Mouse (Mus musculus): ENCODE results near the gene D730048I06Rik. TPM values are rescaled to one million over a fixed set of nuclear protein-coding genes. Genes with fewer than 3 reads are reported as not detected.
"Not testable (repeated sequence)": the region's sequence is repeated elsewhere in the genome, so short reads cannot be mapped to it uniquely, and the experiment has no call there.

D730048I06Rik gene
- polyA plus RNA-seq (2016; fragmentation: Nextera tagmentation; extraction: Ambion mirVana), result not detected in 2 replicates

DNA sequence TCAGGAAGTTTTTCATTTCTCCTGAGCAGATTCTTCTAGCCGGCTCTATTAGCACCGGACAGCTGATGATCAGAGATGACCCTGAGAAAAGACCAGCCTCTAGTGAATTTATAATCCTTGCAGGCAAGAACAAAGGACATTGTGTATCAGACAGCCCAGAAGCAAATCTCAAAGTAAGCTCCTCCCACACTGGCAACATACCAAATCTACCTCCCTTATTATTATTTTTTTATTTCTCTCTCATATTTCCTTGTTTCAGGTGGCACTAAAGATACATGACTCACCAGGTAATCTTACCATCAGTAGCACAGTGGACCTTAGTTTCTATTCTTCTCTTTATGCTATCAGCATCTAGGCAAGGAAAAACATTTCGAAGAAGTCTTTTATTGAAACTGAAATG is at the start of gene D730048I06Rik, which contains the start of gene Gm27235:
Gene D730048I06Rik, minus strand, starts transcription at position 112 of the 400 bp plus-strand sequence.
Gene Gm27235, minus strand, starts transcription at position 101 of the 400 bp plus-strand sequence.
- peaks cover 30% of the 10 kb centered on the region for H3K9me3 ChIP-seq (replicated peaks)
- no peaks in the 10 kb centered on the region for H3K27me3 ChIP-seq
- ATAC-seq (ENCODE audit: low FRiP score), result no peak
- no peak within 1 kb of the TSS for H3K4me2 ChIP-seq (replicated peaks)
- no peak within 1 kb of the TSS for H3K27ac ChIP-seq
- WGBS, result 86% methylated on average over 3 of the region's 3 CpGs
- H3K36me3 ChIP-seq, result no peaks in the 10 kb centered on the region
- H3K4me1 ChIP-seq, result no peaks in the 10 kb centered on the region
- H3K9ac ChIP-seq, result no peak within 1 kb of the TSS
- no peak within 1 kb of the TSS for H3K4me3 ChIP-seq

DNA sequence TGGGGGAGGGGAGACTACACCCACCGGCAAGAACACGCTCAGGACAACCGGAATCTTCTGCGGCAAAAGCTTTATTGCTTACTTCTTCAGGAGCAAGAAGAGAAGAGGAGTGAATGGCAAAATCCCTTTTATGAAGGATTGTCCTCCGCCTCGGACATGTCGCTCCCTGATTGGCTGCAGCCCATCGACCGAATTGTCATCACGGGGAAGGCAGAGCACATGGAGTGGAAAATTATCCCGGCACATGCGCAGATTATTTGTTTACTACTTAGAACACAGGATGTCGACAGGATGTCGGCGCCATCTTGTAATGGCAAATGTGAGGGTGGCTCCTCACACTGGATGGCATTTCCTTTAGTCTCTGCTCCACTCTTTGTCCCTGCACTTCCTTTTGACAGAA is 28.0 kb upstream of the D730048I06Rik start:
- WGBS, result 96% methylated on average over 15 of the region's 15 CpGs
- not testable (repeated sequence) for H3K36me3 ChIP-seq; ATAC-seq (ENCODE audit: low FRiP score); H3K4me2 ChIP-seq (replicated peaks); H3K9ac ChIP-seq; H3K4me3 ChIP-seq; H3K27ac ChIP-seq; H3K27me3 ChIP-seq; H3K4me1 ChIP-seq
- H3K9me3 ChIP-seq (replicated peaks), result peaks cover 20% of the 10 kb centered on the region

DNA sequence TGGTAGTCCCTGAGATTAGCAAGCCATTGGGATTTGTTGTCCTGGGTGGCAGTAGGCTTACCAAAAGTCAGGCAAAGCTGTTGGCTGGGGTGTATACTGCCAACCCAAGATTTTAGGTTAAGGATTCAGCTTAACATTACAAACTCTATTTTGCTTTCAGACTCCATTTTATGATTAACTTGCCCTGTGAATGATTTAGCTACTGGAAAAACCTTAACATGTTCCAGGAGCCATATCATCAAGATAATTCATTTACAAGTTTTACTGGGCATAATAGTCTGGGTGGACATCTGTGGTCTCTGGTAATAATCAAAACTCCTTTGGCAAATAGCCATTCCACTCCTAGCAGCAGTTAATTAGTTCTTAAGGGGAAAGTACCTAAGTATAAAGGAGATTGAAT is 8.2 kb upstream of the D730048I06Rik start:
- Histone ChIP-seq H3K4me3 (no peak overlapping the region), H3K4me1 (no peaks in the 10 kb centered on the region), H3K36me3 (no peaks in the 10 kb centered on the region), H3K27ac (no peak overlapping the region), H3K27me3 (no peaks in the 10 kb centered on the region), H3K4me2 (replicated peaks) (no peak overlapping the region), H3K9me3 (replicated peaks) (peaks cover 21% of the 10 kb centered on the region), H3K9ac (no peak overlapping the region)
- no peak for ATAC-seq (ENCODE audit: low FRiP score)

DNA sequence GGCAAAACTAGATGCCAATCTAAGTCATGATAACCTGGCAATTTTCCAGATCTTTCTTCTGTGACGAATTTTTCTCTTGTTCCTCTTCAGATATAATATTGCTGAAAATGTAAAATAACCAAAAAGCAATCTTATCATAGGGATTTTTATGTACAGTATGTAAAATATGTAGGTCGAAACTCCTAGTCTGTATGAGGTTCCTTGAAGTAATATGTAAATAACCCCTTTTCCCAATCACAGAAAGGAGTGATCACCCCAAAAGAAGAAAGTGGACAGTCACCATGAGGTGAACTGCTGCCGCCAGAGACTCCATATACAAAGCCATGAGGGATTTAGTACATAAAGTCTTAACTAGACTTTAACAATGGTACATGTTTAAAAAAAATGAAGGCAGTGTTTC is 11.9 kb downstream of the D730048I06Rik start, which contains the start of gene Gm17727:
Gene Gm17727, minus strand, starts transcription at position 101 of the 400 bp plus-strand sequence.
- Histone ChIP-seq H3K4me3 (no peak within 1 kb of the TSS), H3K9ac (no peak within 1 kb of the TSS), H3K27ac (no peak within 1 kb of the TSS), H3K4me1 (no peaks in the 10 kb centered on the region), H3K27me3 (no peaks in the 10 kb centered on the region), H3K4me2 (replicated peaks) (no peak within 1 kb of the TSS), H3K36me3 (no peaks in the 10 kb centered on the region), H3K9me3 (replicated peaks) (peaks cover 5% of the 10 kb centered on the region)
- no peak for ATAC-seq (ENCODE audit: low FRiP score)
- WGBS, result 63% methylated on average over 3 of the region's 3 CpGs

DNA sequence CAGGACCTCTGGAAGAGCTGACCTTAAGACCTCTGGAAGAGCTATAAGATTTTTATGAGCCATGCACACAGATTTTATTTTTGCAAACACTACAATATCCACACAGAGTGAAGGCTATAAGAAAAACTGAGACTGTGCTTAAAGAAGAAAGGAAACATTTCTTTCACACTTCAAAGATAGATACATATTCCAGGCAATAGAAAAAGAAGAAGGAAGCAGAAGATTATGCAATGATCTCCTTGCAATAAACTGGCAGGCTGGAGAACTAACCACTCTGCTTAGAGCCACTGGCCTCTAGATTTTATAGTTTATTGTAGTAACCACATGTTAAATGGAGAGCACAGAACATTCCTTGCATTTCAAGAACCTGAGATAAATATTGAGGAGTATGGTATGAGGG is 33.1 kb downstream of the D730048I06Rik start:
- H3K27ac ChIP-seq, result no peak overlapping the region
- no peak overlapping the region for H3K4me3 ChIP-seq
- no peak for ATAC-seq (ENCODE audit: low FRiP score)
- no peak overlapping the region for H3K4me2 ChIP-seq (replicated peaks)
- no peak overlapping the region for H3K9ac ChIP-seq
- peaks cover 4% of the 10 kb centered on the region; the same call in 1 of the 2 replicates for H3K9me3 ChIP-seq (replicated peaks)
- H3K4me1 ChIP-seq, result no peaks in the 10 kb centered on the region
- no peaks in the 10 kb centered on the region for H3K27me3 ChIP-seq
- no peaks in the 10 kb centered on the region for H3K36me3 ChIP-seq

DNA sequence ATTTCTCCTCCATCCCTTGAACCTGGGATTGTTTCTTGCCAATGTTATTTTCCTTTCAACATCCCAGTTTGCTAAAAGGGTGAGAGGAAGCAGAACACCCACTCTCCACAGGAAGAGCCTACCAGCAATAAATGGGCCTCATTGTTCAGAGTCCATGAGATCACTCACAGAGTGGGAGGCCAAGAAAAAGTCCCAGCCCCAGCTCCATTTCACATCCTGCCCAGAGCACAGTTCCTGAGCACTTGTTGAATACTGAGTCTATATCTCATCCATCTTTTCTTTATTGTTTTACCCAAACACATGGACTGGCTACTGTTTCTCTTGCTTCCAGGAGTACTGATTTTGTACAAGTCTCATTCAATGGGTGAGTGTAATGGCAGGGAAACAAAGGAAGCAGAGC is 49.2 kb downstream of the D730048I06Rik start, which contains the start of gene Gm17677:
Gene Gm17677, plus strand, starts transcription at position 301 of the 400 bp plus-strand sequence.
- Histone ChIP-seq H3K9ac (no peak within 1 kb of the TSS), H3K4me2 (replicated peaks) (no peak within 1 kb of the TSS), H3K4me1 (no peaks in the 10 kb centered on the region), H3K27me3 (no peaks in the 10 kb centered on the region), H3K27ac (no peak within 1 kb of the TSS), H3K9me3 (replicated peaks) (no peaks in the 10 kb centered on the region), H3K36me3 (no peaks in the 10 kb centered on the region), H3K4me3 (no peak within 1 kb of the TSS)
- no peak for ATAC-seq (ENCODE audit: low FRiP score)

Other genes with a start within 250 kb of the D730048I06Rik start
- gene Ddx25, start 231.6 kb downstream of the D730048I06Rik start, polyA plus RNA-seq (2016; fragmentation: Nextera tagmentation; extraction: Ambion mirVana), result 11.5 and 12.6 TPM in 2 replicates
- 16.3 and 16.7 TPM in 2 replicates for gene Pus3, start 231.5 kb downstream of the D730048I06Rik start, polyA plus RNA-seq (2016; fragmentation: Nextera tagmentation; extraction: Ambion mirVana)
- 2.0 and 2.3 TPM in 2 replicates for gene Pate2, start 219.8 kb downstream of the D730048I06Rik start, polyA plus RNA-seq (2016; fragmentation: Nextera tagmentation; extraction: Ambion mirVana)
- 21.8 and 22.3 TPM in 2 replicates for gene Hyls1, start 219.7 kb downstream of the D730048I06Rik start, polyA plus RNA-seq (2016; fragmentation: Nextera tagmentation; extraction: Ambion mirVana)
- gene Pate4, start 178.2 kb downstream of the D730048I06Rik start, polyA plus RNA-seq (2016; fragmentation: Nextera tagmentation; extraction: Ambion mirVana), result not detected in 2 replicates
- gene Pate3, start 141.9 kb downstream of the D730048I06Rik start, polyA plus RNA-seq (2016; fragmentation: Nextera tagmentation; extraction: Ambion mirVana), result not detected in 2 replicates
- gene Pate1, start 102.7 kb downstream of the D730048I06Rik start, polyA plus RNA-seq (2016; fragmentation: Nextera tagmentation; extraction: Ambion mirVana), result 0.18 TPM in 1 of 2 replicates, not detected in the other
- gene Gm17677, start 49.1 kb downstream of the D730048I06Rik start, polyA plus RNA-seq (2016; fragmentation: Nextera tagmentation; extraction: Ambion mirVana), result not detected in 2 replicates
- not detected in 2 replicates for gene Gm17727, start 12.0 kb downstream of the D730048I06Rik start, polyA plus RNA-seq (2016; fragmentation: Nextera tagmentation; extraction: Ambion mirVana)
- not detected in 2 replicates for gene Gm27235, start within 50 bp of the D730048I06Rik start, polyA plus RNA-seq (2016; fragmentation: Nextera tagmentation; extraction: Ambion mirVana)
- gene 9230110F15Rik, start 54.0 kb upstream of the D730048I06Rik start, polyA plus RNA-seq (2016; fragmentation: Nextera tagmentation; extraction: Ambion mirVana), result not detected in 2 replicates
- not detected in 2 replicates for gene 9230113P08Rik, start 118.3 kb upstream of the D730048I06Rik start, polyA plus RNA-seq (2016; fragmentation: Nextera tagmentation; extraction: Ambion mirVana)

Measured in hindbrain, embryonic 12.5 days (tissue).